Mouse (Mus musculus): ENCODE measurements around the gene Vwa5b2.

The Vwa5b2 gene

DNA sequence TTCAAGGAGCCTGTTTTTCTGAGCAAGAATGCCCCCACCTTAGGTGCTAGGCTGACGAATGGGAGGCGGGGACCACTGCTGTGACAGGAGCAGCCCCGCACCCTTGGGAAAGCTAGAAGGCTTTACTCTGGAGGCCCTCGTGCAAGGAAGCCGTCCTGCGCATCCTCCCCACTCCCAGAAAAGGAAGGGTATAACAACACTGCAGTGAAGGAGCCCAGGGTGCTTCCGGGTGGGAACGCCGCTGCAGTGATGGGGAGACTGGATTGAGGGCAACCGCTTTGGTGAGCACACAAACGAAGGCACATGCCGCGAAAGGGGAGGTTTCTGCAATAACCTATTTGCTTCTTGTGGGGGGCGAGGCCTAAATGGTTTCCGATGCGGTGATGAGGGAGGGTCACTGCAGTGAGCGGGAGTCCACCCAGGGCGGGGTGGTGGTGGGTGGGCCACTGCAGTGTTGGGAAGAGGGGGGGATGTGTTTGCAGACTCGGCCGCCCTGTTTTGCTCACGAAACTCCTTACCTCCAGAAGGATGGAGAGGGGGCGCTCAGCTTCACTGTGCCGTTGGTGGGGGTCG lies at the start of gene Vwa5b2:
Vwa5b2 (plus strand) TSS at position 106 of the 573 bp plus-strand sequence.
- no peak for DNase-seq

- DNase-seq: no peak
Observed at GRCm38 (mm10) chr16:20539649-20540048, 49.6 kb upstream of the Vwa5b2 start.

- peak; percentile 89 for DNase-seq
Observed at GRCm38 (mm10) chr16:20540438-20540837, 48.8 kb upstream of the Vwa5b2 start.

DNA sequence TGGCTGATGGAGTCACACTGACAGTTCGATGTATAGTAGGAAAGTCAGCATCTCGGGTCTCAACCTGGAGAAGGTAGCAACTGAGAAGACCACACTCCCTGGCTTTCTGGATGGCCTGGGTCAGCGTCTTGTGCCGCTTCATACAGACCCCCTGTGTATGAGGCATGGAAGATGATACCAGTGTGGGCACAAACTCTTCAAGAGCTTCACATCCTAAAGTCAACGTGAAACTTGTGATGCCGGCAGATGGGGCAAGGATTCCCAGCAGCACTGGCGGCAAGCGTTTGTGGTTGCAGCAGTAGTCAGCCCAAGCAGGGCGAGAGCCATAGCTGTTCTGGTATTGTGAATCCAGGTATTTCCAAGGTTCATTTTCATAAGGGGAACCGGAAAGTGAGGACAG lies 43.6 kb upstream of the Vwa5b2 start:
- peak; percentile 90 for DNase-seq

- DNase-seq: peak; percentile 86
Observed at GRCm38 (mm10) chr16:20547423-20547822, 41.8 kb upstream of the Vwa5b2 start.

GRCm38 (mm10) chr16:20548096-20548948 lies 40.9 kb upstream of the Vwa5b2 start, which contains the start of gene Abcf3:
Gene Abcf3 (plus strand): TSS chr16:20548577.
- DNase-seq: peak; percentile 100

- DNase-seq: peak; percentile 86
Observed at GRCm38 (mm10) chr16:20549161-20549560, 40.1 kb upstream of the Vwa5b2 start.

GRCm38 (mm10) chr16:20551691-20552090 lies 37.6 kb upstream of the Vwa5b2 start:
- DNase-seq: peak; percentile 86

DNA sequence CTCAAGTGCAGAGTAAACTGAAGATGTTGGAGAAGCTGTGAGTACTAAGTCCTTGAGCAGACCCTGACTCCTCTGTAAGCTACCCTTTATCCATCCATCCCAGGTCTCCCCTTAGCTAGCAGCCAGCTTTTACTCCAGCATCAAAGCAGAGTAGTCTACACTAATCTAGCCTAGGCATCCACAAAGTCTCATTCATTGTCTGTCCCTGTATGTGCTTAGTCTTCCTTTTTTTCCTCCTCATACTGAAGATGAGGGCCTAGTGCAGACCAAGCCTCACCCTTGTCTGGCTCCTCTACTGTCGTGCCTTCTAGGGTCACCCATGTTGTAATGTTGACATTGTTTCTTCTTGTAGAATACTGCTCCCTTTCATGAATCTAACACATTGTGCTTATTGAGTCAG lies 36.7 kb upstream of the Vwa5b2 start:
- DNase-seq: peak; percentile 64

DNA sequence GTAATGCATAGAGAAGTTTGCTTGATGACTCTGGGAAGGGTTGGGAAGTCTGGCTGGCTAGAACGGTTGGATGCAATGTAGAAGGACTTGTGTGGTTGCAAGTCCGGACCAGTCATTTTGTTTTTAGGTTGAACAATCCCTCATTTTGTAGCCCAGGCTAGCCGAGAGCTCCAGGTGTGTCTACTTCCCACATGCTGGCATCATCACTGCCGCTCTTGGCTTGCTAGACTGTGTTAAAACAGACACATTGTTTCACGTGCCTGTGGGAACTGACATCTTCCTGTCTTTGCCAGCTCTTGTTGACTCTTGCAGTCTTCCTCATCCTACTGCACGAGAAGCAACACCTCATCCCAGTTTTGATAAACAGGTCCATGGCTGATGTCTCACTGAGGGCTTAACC lies 34.3 kb upstream of the Vwa5b2 start:
- peak; percentile 73 for DNase-seq

GRCm38 (mm10) chr16:20557381-20557780 lies 31.9 kb upstream of the Vwa5b2 start:
- peak; percentile 70 for DNase-seq

- DNase-seq: no peak
Observed at GRCm38 (mm10) chr16:20565075-20565474, 24.2 kb upstream of the Vwa5b2 start.

GRCm38 (mm10) chr16:20589939-20590679 lies 838 bp downstream of the Vwa5b2 start:
- peak; percentile 89 for DNase-seq

- DNase-seq: no peak
Observed at GRCm38 (mm10) chr16:20590680-20591038, 1.4 kb downstream of the Vwa5b2 start.

GRCm38 (mm10) chr16:20591076-20591705 lies 1.9 kb downstream of the Vwa5b2 start:
- no peak for DNase-seq

DNA sequence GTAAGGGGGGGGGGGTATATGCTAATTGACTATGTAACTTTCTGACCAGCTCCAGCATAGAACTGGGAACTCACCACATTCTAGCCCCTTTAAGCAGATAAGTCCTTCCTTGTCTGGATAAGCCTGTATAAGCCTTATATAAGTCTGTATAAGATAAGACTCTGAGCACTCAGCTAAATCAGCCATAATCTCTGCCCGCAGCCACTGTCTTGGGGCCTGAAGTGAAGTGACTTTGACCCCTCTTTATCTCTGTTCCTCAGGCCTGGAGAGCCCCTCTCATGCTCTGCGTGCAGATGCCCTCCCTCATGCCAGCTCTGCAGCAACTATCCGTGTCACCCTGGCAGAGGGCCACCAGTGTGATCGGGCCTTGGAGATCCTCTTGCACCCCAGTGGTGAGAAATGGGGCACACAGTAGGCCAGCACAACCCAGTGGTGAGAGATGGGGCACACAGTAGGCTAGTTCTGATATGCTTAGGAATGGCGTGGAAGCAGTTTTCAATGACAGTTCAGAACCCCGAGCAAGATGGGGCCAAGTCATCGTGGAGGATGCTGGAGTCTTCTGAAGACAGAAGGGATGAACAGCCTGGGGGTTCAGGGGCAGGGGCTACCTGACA lies 5.9 kb downstream of the Vwa5b2 start:
- no peak for DNase-seq

DNA sequence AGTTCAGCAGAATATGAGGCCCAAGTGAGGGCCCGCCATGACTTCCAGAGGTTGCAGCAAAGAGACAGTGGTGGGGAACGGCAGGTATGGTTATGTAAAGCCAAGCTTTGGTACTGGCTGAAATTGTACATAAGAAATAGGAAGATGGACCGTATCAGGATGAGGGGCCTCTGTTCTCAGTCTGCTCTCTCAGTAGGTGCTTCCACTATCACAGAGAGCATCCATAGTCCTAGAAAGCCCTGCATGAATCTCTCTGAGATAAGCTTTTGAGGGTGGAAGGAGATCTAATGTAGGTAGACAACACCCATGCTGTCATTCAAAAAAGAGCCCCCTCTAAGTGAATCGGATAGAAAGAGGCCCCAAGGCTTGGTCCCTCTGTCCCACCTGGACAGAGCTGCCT lies 6.5 kb downstream of the Vwa5b2 start:
- DNase-seq: no peak

DNA sequence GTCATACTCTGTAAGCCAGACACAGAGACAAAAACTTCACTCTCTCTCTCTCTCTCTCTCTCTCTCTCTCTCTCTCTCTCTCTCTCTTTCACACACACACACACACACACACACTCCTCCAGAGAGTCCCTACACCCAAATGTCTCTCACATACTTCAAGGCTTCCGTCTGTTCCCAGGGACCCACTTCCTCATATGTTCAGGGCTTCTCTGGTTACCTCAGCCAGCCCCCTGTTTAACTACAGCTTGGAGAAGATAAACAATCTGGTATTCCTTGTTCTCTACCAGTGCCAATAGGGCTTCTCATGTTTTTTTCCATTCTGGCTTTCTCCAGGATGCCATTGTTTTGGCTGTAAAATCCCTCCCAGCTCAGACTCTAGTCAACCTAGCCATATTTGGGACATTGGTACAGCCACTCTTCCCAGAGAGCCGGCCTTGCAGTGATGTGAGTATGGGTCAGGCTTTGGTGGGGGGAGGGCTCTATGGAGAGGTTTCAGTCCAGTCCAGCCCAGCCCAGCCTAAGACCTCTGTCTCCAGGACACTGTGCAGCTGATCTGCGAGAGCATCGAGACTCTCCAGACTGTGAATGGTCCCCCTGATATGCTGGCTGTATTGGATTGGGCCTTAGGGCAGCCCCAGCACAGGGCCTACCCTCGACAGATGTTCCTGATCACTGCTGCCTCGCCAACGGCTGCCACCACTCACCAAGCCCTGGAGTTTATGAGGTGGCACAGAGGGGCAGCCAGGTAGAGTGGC lies 7.6 kb downstream of the Vwa5b2 start:
- peak; percentile 87 for DNase-seq

DNA sequence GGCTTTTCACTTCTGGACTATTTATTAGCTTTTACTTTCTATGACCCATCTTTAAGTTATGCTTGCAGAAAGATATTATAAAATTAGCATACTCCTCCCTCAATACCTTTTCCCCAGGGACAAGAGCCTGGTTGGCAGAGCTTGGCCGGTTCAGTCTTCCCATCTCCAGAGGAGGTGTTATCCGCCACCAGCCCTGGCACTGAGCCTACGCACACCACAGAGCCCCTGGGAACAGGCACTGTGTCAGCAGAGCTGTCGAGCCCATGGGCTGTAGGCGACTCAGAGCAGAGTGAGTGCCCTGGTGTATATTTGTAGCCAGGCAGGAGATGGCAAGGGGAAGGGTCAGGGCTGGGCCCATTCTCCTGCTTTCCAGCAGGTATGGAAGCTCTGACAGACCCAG lies 11.2 kb downstream of the Vwa5b2 start:
- DNase-seq: peak; percentile 80

DNA sequence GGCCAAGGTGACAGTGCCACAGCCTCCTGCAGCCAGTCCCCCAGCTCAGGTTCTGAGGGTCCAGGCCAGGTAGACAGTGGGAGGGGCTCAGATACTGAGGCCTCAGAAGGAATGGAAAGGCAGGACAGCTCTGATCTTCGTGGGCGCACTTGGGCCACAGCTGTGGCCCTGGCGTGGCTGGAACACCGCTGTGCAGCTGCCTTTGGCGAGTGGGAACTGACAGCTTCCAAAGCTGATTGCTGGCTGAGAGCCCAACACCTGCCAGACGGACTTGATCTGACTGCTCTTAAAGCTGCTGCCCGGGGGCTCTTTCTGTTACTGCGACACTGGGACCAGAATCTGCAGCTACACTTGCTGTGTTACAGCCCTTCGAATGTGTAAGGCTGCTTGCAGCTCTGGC lies 15.4 kb downstream of the Vwa5b2 start:
- DNase-seq: no peak

GRCm38 (mm10) chr16:20610501-20611356 lies 21.5 kb downstream of the Vwa5b2 start:
- DNase-seq: peak; percentile 96

Measured in heart, adult 11 months (tissue).